Mouse (Mus musculus) MN1 (cell line): ENCODE results near the gene Cphx1.
A peak's percentile ranks its signal among the peaks of the same experiment; 100 is the strongest.
"Not testable (repeated sequence)": the region's sequence is repeated elsewhere in the genome, so short reads cannot be mapped to it uniquely, and the experiment has no call there.

ENCODE experiments used
- DNase-seq: peaks from one replicate; pipeline ENCODE4 v3.0.0-alpha.2; 2016; ENCODE audit warnings: low spot score

Gene Cphx1

GRCm38 (mm10) chr14:25938004-25938403 lies at the start of gene Cphx1:
Cphx1 (plus strand) TSS chr14:25938304.
- not testable (repeated sequence) for DNase-seq

GRCm38 (mm10) chr14:25894566-25894965 lies 43.5 kb upstream of the Cphx1 start:
- not testable (repeated sequence) for DNase-seq

GRCm38 (mm10) chr14:25895686-25896085 lies 42.4 kb upstream of the Cphx1 start:
- DNase-seq: not testable (repeated sequence)

GRCm38 (mm10) chr14:25903000-25903399 lies 35.1 kb upstream of the Cphx1 start, which contains the start of gene Plac9a:
Plac9a (minus strand) TSS chr14:25903100.
- DNase-seq: not testable (repeated sequence)

- not testable (repeated sequence) for DNase-seq
These were observed 32.9 kb upstream of the Cphx1 start for GRCm38 (mm10) chr14:25905243-25905642.

- DNase-seq: not testable (repeated sequence)
These were observed 30.8 kb upstream of the Cphx1 start for GRCm38 (mm10) chr14:25907272-25907671.

- DNase-seq: not testable (repeated sequence)
These were observed 29.1 kb upstream of the Cphx1 start for GRCm38 (mm10) chr14:25908976-25909375.

GRCm38 (mm10) chr14:25918427-25919170 lies 19.5 kb upstream of the Cphx1 start:
- not testable (repeated sequence) for DNase-seq

- not testable (repeated sequence) for DNase-seq
These were observed 11.1 kb upstream of the Cphx1 start for GRCm38 (mm10) chr14:25926814-25927561.

- DNase-seq: not testable (repeated sequence)
These were observed 10.6 kb upstream of the Cphx1 start, which contains the start of gene Tmem254a for GRCm38 (mm10) chr14:25927562-25927881. Tmem254a (minus strand) TSS chr14:25927672.

GRCm38 (mm10) chr14:25936867-25937630 lies 1.1 kb upstream of the Cphx1 start:
- DNase-seq: not testable (repeated sequence)

- DNase-seq: not testable (repeated sequence)
These were observed 19.8 kb downstream of the Cphx1 start for GRCm38 (mm10) chr14:25957861-25958260.

- DNase-seq: not testable (repeated sequence)
These were observed 40.5 kb downstream of the Cphx1 start, which contains the start of gene Duxbl1 for GRCm38 (mm10) chr14:25978371-25979241. Duxbl1 (plus strand) TSS chr14:25978577.

GRCm38 (mm10) chr14:25979242-25979941 lies 41.3 kb downstream of the Cphx1 start:
- peak; percentile 5 for DNase-seq

GRCm38 (mm10) chr14:25981880-25982279 lies 43.8 kb downstream of the Cphx1 start:
- DNase-seq: not testable (repeated sequence)
